Mouse (Mus musculus) olfactory bulb, adult 2 months (tissue): ENCODE data around the gene Ctrb1.

Experiments used
- CTCF ChIP-seq: fragments of 200-500 bp; IDR thresholded peaks from 2 replicates; pipeline ENCODE4 v1.5.1; 2012; ENCODE audit warnings: low read depth, mild to moderate bottlenecking, low read length, moderate library complexity; ENCODE audit not compliant: insufficient read depth
- POLR2A ChIP-seq: fragments of 200-500 bp; IDR thresholded peaks from 2 replicates; pipeline ENCODE4 v1.6.1; 2012; ENCODE audit warnings: mild to moderate bottlenecking, low read depth, low read length, moderate library complexity; ENCODE audit not compliant: insufficient read depth

DNA sequence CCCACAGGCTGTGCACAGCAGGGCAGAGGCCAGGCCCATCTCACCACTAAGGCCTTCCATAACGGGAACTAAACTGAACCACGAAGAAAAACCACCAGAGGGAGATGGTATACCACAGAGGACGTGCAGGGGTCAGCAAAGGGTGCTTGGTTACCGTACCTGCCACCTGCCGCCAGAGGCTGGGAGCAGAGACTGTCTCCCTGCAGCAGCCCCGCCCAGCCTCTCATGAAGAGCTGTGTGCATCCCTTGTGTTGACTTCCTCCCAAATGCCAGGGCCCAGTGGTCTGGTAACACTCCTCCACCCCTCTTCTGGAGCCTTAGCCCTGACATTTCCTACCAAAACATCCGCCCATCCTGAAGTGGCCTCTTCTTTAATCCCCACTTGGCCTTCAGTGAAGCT is 48.8 kb upstream of the Ctrb1 start:
- no peak for TF ChIP-seq CTCF
- TF ChIP-seq POLR2A, result no peak
